Mouse (Mus musculus): Measurements from ENCODE around the gene Scd4. TPM values are rescaled to one million over a fixed set of nuclear protein-coding genes. Genes with fewer than 3 reads are reported as not detected.

The Scd4 gene
- total RNA-seq, 2 experiments from 2014 or later, result 44.0 to 67.2 TPM

DNA sequence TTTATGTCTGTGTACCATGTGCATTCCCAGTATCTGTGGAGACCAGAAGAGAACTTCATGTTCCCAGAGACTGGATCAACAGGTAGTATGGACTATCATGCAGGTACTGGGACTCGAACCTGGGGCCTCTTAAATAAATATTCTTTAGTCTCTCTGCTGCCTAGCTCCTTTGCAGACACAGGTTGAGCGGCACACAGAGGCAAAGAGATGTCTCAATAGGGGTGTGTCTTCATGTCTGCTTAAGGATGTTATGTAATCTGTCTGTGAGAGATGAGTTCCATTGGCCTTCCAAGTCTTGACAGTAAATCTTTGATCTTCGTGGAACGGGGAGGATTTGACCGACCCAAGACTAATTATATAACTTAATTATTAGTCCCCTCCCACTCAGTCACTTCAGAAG is 37.3 kb downstream of the Scd4 start:
- DNase-seq, result no peak
- intact Hi-C loops (cut with DNase I), result loop anchor here (5.0 kb wide), 2 partner anchors 102 to 167 kb away; no protein-coding TSS in a partner anchor

DNA sequence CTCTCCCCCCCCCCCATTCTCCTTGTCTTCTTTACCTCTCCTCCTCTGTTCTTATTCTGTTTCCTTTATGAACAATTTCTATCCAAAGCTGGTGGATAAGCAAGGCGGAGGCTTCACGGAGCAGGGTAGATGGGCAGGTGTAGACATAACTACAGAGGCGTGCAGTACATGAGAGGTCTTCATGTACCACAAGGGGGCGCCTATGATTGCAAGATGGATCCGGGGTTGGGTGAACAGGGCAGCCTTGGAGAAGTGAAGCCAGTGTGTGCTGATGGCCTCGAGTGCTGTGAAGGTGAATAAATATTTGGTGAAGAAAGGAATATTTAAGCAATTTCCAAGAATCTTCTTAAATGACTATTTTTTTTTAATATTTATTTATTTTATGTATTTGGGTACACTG is 40.1 kb downstream of the Scd4 start:
- intact Hi-C loops (cut with DNase I), result loop anchor here (1.0 to 5.0 kb wide), 3 partner anchors 46 to 164 kb away; no protein-coding TSS in a partner anchor
- DNase-seq, result peak; percentile 83 to 92

DNA sequence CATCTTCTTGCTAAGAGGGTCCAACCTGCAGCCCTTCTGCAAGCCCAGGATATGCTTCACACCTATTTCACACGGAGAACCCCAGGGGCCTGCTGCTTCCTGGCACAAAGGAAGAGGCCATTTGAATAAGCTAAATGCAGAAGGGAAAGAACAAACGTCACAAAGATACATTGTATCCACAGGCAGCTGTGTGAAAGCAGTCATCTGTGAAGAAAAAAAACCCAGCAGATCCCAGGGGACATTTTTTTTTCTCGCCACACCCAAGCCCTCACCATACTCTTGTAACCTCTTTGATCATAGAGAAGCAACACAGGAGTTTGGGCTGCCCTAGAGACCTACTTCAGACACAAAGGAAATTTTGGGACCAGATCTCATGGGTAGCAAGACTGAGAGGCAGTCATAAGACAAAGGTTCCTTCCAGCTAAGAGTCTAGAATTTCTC is 43.6 kb downstream of the Scd4 start:
- DNase-seq, result no peak
- intact Hi-C loops (cut with DNase I), result no loop called here

DNA sequence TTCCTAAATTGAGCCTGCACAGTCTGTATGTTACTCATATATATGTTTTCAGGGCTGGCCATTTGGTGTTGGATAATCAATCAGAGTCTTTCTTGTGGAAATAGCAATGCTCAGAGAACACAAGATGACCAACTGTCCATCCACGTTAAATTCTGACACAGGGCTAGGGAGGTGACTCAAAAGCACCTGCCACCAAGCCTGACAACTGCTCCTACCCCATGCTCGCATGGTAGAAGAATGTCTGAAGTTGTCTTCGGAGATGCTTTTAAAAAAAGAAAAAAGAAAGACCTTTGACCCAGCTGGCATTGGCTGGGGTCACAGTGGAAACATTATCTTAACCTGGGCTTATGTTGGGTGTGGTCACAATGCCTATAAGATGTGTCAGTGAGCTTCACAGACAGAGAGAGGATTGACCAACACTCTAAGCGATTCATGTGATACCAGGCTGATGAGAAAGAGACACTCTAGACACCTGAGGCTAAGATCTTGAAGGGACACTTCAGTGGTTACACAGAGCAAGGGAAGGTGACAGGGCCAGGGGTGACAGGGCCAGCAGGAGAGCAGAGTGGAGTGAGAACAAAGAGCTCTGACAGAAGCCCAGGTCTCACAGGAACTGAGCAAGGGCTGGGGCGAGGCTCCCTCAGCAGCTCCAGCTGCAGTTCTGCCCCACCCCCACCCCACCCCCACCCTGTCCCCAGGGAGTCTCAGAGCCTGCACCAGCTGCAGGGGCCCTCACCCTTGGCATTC is 44.9 kb downstream of the Scd4 start:
- intact Hi-C loops (cut with DNase I), result no loop called here
- DNase-seq, result no peak

DNA sequence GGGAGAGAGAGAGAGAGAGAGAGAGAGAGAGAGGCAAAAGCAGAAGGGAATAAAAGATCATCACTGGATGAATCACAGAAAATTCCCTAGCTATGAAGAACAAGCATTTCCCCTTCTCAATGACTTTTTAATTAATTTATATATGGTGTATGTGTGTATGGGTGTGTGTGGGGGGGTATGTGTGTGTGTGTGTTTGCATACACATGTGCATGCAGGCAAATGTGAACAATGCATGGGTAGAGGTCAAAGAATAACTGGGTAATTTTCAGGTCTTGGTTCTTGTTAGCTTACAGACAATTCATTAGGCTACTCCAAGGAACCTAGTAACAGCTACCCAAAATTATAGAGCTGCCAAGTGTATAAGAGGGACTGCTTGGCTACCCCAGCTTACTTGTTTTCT is 46.2 kb downstream of the Scd4 start:
- intact Hi-C loops (cut with DNase I), result no loop called here
- no peak for DNase-seq

DNA sequence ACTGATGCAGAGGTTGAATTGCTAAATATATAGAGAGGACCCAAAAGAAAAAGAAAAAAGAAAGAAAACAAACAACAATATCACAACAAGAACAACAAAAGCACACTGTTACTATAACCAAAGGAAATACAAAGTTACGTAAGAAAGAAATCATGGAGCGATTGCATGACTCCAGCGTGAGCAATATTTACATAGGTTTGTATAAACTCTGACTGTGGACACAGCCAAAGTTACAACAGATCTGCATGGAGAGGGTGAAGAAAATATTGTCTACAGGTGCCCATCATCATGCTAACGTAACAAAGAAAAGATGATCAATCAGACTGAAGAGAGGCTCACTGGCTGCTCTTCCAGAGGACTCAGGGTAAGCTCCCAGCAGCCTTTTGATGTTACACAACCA is 47.2 kb downstream of the Scd4 start:
- intact Hi-C loops (cut with DNase I), result no loop called here
- no peak for DNase-seq

DNA sequence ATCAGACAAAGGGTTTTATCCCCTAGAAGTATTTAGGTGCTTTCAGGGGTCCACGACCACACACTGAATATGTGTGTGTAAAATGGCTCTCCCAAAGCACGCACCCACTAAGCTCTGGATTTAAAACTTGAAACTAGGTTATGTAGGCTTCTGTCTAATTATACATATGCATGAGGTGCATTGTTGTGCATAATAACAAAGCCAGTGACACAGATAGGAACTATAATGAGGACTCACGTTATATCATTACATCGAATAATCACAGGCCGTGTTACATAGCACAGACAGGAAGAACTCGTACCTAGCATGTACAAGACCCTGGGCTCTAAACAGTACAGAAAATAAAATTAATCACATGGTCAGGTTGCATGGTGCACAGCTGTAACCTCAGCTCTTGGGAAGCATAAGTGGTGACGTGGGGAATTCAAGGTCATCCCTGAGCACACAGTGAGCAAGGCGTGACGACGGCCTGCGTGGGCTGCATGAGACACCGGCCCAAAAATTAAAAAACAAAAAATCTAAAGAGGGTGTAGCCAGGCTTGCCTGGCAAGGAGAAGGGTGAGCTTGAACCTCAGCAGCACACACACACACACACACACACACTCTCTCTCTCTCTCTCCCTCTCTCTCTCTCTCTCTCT is 49.9 kb downstream of the Scd4 start:
- no peak for DNase-seq

DNA sequence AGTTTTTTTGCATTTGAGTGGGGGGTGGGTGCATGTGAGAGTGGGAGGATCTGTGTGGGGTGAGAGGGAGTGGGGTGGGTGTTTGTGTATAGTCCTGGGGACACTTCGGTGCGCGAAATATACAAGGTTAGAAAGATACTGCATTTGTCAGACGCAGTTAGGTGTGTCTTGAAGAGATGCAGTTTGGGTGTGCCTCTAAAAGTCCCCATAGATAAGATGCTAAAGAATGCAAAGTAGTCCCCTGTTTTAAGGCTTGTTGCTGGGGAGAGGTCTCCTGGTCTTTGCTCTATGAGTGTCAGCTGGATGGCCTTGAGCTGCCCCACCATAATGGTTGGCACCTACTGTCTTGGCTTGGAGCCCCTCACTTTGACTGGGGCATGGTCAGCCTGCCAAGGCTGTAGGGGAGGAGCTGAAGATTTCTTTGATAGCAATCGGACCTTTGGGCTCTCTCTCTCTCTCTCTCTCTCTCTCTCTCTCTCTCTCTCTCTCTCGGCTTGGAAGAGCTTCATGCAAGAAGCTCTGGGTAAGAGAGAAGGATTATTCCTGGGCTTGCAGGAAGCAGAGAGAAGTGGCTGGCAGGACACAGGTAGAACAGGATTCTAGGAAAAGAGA is 53.1 kb downstream of the Scd4 start:
- intact Hi-C loops (cut with DNase I), result no loop called here

More for the DNA sequence above, 49.9 kb downstream of the Scd4 start:
- intact Hi-C loops (cut with DNase I), result no loop called here

DNA sequence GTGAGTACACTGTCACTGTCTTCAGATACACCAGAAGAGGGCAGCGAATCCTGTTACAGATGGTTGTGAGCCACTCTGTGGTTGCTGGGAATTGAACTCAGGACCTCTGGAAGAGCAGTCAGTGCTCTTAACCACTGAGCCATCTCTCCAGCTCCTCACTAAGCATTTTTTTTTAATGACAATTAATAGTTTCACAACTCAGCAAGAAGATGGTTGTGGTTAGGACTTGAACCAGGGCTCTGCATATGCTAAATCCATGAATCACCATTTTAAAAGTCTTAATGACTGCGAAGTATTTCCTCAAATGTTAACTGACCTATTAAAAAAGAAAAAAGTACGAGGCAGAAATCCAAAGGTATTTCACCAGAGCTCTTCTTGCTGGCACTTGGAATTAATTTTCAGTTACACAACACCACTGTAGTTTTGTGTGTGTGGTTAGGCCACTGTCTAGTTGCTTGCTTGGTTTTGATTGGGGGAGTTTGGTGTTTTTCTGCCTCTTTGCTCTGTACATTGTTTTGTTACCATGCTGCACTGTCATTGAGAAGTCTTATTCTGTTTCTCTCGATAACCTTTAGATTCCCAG is 54.3 kb downstream of the Scd4 start:
- DNase-seq, result no peak
- intact Hi-C loops (cut with DNase I), result no loop called here

More for the DNA sequence above, 53.1 kb downstream of the Scd4 start:
- no peak for DNase-seq

DNA sequence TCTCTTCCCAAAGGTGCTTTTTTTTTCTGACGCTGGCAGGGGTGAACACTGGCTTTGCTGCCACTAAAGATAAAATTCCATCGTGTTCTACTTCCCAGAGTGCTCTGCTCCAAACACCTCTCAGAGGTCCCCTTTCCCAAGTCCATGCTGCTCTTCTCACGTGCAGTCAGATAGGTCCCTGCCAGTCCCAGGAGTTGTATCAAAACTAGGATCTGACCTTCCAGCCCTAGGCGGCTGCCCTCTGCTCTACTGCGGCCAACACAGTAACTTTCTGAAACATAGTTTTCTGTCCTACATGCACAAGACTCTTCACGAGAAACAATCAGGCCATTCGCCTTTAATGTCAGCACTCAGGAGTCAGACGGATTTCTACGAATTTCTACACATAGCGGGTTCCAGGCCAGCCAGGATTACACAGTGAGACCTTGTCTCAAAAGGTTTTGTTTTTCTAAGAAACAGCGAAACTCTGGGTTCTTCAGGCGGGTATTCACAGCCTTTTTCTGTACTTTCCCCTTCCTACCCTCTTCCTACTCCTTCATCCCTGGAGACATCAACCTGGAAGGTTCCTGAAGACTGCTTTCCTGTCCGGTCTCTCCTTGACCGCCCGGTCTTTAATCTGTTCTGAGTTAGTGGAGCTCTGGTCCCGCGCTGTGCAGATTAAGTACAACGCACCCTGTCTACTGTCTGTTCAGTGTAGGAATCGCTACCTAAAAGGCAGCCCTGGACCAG is 55.0 kb downstream of the Scd4 start:
- peak; percentile 26 to 43 for DNase-seq
- intact Hi-C loops (cut with DNase I), result no loop called here

DNA sequence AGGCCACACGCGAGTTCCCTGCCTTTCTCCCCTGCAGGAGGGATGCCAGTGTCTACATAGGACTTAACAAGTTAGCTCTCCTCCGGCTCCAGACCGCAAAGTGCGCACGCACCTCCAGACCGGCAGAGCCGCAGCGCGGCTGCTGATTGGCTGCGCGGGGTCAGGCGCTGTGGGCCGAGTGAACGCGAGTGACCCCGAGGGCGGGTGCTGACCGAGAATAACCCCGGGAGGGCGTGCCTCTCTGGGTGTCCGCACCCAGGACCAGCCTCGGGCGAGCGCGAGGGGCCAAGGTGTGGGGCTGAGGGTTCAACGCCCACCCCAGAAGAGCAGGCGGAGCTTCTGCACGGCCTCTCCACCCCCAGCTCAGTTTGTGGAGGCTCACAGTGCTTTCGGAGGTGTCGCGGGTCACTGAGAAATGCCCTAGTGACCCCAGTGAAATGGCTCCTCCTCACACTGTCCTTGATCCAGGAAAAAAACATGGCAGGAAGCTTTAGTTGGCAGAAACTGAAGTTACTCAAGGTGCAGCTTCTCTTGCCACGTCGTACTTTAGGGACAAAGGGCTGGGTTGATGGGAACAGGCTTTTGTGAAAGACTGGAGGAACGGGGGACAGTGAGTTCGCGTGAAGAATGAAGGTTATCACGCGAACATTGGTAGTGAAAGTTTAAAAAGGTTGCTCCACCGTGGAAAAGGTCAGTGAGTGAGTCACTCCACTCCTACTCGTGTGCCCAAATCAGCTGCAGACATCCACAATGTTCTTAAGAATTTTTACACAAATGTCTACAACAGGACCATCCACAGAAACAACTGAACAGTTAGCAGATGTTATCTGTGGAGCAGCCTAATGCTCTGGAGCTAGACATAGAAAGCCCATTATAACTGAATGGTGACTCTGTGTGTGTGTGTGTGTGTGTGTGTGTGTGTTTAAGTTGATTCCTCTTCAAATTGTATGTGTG is 55.9 kb downstream of the Scd4 start:
- intact Hi-C loops (cut with DNase I), result no loop called here
- DNase-seq, result peak; percentile 95 to 96

DNA sequence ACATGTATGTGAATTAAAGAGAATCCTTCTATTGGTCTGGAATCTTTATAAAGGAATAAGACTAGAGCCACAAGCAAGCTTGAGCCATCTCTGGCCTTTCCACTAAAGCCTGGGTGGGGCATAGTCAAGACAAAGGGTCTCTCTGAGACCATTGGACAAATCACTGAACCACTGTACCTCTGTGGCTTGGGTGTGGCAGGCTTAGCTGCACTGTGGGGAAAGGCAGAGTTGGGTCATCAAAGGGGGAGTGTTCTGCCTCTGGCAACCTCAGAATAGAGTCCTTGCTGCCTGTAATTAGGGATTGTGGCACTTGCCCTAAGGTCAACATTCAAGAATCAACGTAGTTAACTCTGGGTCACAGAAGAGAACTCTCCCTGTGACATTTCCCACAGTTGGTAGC is 56.6 kb downstream of the Scd4 start:
- DNase-seq, result no peak

DNA sequence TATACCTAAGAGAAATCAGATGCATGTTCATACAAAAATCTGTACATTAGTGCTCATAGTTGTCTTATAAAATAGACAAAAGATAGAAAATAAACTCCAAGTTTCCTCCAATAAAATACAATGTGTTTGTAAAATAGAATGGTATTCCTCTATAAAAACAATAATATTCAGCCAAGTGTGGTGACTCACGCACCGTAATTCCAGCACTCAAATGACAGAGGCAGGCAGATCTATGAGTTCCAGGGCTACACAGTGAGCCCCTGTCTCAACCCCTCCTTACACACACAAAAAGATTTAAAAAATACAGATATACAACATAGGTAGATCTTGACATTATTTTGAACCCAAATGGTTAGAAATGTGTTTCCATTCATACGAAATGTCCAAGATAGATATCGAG is 59.0 kb downstream of the Scd4 start:
- intact Hi-C loops (cut with DNase I), result no loop called here
- DNase-seq, result no peak

More for the DNA sequence above, 56.6 kb downstream of the Scd4 start:
- intact Hi-C loops (cut with DNase I), result no loop called here

DNA sequence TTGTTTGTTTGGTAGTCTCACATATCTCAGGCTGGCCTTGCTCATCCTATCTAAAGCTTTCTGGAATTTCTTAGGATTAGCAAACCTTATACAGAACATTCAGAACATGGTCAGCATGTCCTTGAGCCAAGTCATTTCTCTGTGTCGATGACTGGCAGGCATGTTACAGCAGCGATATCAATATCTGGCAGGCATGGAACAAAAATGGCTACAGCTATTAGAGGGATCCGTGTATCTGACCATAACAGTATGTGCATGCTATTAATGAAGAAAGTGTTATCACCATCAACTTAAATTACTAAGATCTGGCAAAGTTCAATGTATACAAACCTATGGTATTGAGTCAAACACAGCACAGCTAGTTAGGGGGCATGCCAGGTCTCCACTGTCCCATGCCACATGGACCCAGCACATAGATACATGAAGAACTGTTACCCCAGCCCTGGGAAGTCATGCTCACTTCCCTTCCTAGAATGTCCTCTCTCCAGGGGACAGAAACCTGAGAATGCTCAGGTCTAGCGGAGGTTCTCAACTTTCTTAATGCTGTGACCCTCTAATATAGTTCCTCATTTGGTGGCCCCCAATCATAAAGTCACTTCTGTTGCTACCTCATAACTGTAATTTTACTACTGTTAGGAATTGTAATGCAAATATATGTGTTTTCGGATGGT is 59.6 kb downstream of the Scd4 start:
- no peak for DNase-seq
- intact Hi-C loops (cut with DNase I), result no loop called here

DNA sequence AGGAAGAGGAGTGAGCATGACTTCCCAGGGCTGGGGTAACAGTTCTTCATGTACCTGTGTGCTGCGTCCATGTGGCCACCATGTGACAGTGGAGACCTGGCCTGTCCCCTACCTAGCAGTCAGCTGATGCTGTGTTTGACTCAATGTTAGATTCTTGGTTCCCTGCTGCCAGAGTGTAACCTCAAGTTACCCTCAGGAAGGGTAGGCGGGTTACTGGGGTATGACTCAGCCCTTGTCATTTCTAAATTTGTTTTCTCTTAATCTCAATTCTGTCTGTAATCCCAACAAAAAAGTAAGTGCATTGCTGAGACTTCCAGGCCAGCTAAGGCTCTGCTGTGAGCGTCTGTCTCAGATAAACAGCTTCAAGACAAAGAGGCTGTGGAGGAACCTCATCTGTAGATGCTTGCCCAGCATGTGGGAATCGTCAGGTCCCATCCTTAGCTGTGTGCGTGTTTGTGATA is 61.1 kb downstream of the Scd4 start:
- intact Hi-C loops (cut with DNase I), result no loop called here
- no peak for DNase-seq

DNA sequence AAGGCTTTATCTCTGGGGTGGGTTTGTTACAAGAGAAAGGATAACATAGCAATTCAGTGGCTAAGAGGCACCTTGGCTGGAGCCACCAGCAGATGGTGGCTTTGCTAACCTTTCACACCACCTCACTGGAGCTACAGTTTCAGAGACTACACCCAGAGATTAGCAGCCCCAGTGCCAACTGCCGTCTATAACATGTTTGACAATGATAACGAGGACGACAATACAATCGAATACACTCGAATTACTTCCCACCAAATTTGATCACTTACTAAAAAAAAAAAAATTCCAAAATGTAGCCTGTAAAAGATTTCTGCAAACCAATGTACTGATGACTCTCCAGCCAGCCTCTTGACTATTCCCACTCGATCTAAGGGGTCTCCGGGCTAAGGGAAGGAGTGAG is 62.1 kb downstream of the Scd4 start:
- DNase-seq, result no peak
- intact Hi-C loops (cut with DNase I), result no loop called here

All from heart, postnatal 10 days (tissue).